Mouse (Mus musculus): ENCODE results near the gene Chp1. TPM values are rescaled to one million over a fixed set of nuclear protein-coding genes. Genes with fewer than 3 reads are reported as not detected.
A peak's percentile ranks its signal among the peaks of the same experiment; 100 is the strongest.
"Not testable (repeated sequence)": the region's sequence is repeated elsewhere in the genome, so short reads cannot be mapped to it uniquely, and the experiment has no call there.

Gene Chp1
- polyA plus RNA-seq, 1 experiment from 2014 or later, result 68.6 TPM

DNA sequence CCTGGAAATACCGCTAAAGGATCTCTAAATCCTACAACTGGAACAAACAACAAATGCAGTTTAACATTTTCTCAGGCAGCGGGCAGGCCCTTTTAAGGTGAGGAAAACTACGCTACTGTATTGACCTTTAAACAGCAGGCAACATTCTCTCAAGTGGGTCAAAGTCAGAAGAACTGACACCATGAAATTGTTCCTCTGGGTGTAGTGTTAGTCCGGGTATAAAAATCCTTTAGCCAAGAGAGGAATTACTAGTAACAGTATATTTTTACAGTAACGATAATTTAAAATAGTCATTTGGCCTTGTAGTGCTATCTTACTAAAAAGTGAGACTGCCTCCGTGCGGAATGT is 46.2 kb downstream of the Chp1 start:
- Histone ChIP-seq H3K27ac (ENCODE audit: low read length) (peak overlapping the region; percentile 81), H3K9ac (replicated peaks; ENCODE audit: low read length) (peak overlapping the region; percentile 43), H3K9me3 (ENCODE audit: low read length) (no peaks in the 10 kb centered on the region), H3K4me3 (ENCODE audit: low read length) (peak overlapping the region; percentile 75), H3K4me2 (replicated peaks; ENCODE audit: low read depth, low read length) (peak overlapping the region; percentile 47), H3K36me3 (ENCODE audit: insufficient read depth, low read length) (peaks cover 14% of the 10 kb centered on the region), H3K4me1 (ENCODE audit: insufficient read depth, low read length) (peaks cover 18% of the 10 kb centered on the region), H3K27me3 (ENCODE audit: insufficient read depth, low read length) (no peaks in the 10 kb centered on the region)
- ATAC-seq (ENCODE audit: low FRiP score, low TSS enrichment), result peak; percentile 28; the same call in 1 of the 2 replicates
- 6% methylated on average over 7 of the region's 7 CpGs for WGBS

DNA sequence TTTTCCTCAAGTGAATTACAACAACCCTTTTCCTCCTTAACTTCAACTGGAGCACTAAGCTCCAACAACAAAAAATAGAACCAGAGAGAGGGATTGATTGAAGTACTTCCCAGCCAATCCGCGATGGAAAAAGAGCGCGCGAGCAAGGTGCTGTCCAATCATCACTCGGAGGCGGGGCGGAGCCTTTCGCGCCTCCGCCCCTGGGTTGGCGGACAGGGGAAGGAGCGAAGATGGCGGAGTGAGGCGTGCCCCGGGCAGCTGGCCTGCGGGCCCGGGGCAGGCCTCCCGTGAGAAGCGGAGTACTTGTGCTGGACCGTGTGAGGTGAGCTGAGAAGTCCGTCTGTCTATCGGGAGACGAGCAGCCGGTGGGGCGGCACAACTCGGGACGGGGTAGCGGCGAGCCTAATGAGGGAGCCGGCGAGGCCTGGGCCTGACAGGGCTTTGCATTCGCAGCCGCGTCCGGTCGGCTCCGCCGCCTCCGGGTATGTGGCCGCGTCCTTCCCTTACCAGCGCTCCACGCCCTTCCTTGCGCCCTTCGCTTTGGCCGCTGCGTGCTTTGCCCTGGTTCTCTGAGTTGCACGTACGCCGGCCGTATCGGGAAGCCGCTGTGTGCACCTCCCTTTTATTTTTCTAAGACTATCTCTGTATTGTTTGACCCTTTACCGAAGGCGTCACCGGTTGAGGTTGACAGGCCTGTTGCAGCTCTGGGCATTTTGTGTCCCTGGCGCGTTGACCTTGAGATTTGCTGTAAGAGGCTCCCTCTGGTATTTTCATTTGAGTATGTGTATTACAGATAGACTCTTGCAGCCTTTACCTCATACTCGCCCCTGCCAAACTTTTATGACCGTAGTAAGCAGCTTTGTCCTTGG is 46.9 kb downstream of the Chp1 start:
- no peaks in the 10 kb centered on the region for H3K27me3 ChIP-seq (ENCODE audit: insufficient read depth, low read length)
- under 1% methylated on average over 60 of the region's 61 CpGs for WGBS
- H3K4me1 ChIP-seq (ENCODE audit: insufficient read depth, low read length), result peaks cover 18% of the 10 kb centered on the region
- H3K9me3 ChIP-seq (ENCODE audit: low read length), result no peaks in the 10 kb centered on the region
- peak overlapping the region; percentile 85 for H3K27ac ChIP-seq (ENCODE audit: low read length)
- peak; percentile 98 for ATAC-seq (ENCODE audit: low FRiP score, low TSS enrichment)
- peak overlapping the region; percentile 96 for H3K9ac ChIP-seq (replicated peaks; ENCODE audit: low read length)
- peaks cover 16% of the 10 kb centered on the region for H3K36me3 ChIP-seq (ENCODE audit: insufficient read depth, low read length)
- H3K4me3 ChIP-seq (ENCODE audit: low read length), result peak overlapping the region; percentile 75
- H3K4me2 ChIP-seq (replicated peaks; ENCODE audit: low read depth, low read length), result peak overlapping the region; percentile 78

DNA sequence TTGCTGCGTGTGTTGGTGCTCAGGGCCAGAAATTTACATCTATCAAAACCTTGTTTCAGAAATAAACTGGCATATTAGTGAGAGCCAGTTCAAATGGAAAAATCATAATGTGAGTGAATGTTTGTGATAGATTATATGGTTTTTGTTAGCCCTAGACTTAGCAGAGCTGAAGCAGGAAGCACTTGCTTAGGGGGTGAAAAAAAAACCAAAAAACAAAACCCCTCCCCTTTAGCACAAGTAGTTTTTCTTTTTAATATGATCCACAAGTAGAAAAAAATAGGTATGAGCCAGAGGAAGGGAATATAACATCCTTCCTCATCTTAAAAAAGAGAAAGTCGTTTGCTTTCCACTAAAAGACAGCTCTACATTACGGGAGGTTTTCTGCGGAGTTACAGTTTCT is 47.8 kb downstream of the Chp1 start:
- no peak overlapping the region for H3K27ac ChIP-seq (ENCODE audit: low read length)
- H3K27me3 ChIP-seq (ENCODE audit: insufficient read depth, low read length), result no peaks in the 10 kb centered on the region
- ATAC-seq (ENCODE audit: low FRiP score, low TSS enrichment), result no peak
- peak overlapping the region; percentile 75 for H3K4me3 ChIP-seq (ENCODE audit: low read length)
- WGBS, result 21% methylated on average over 4 of the region's 4 CpGs
- H3K4me1 ChIP-seq (ENCODE audit: insufficient read depth, low read length), result peaks cover 18% of the 10 kb centered on the region
- peak overlapping the region; percentile 78 for H3K4me2 ChIP-seq (replicated peaks; ENCODE audit: low read depth, low read length)
- no peaks in the 10 kb centered on the region for H3K9me3 ChIP-seq (ENCODE audit: low read length)
- H3K9ac ChIP-seq (replicated peaks; ENCODE audit: low read length), result peak overlapping the region; percentile 96
- H3K36me3 ChIP-seq (ENCODE audit: insufficient read depth, low read length), result peaks cover 23% of the 10 kb centered on the region

DNA sequence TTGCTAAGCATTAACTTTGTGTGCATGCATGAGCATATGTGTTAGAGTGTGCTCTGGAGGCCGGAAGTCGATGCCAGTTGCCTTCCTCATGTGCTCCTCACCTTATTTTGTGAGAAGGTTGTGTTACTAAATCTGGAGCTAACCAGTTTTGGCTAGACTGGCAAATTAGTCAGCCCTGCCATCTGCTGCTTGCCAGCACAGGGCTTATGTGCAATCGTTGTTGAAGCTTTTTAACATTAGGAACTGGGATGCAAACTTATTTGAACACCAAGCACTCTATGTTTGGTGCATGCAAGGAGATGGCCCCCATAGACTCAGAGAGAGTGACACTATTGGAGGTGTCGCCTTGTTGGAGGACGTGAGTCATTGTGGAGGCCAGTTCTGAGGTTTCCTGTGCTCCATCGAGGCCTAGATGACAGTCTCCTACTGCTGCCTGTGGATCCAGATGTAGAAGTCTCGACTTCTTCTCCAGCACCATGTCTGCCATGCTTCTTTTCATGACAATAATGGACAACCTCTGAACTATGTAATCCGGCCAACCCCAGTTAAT is 49.4 kb downstream of the Chp1 start:
- Histone ChIP-seq H3K27ac (ENCODE audit: low read length) (no peak overlapping the region), H3K36me3 (ENCODE audit: insufficient read depth, low read length) (peaks cover 33% of the 10 kb centered on the region), H3K9ac (replicated peaks; ENCODE audit: low read length) (no peak overlapping the region), H3K27me3 (ENCODE audit: insufficient read depth, low read length) (no peaks in the 10 kb centered on the region), H3K4me1 (ENCODE audit: insufficient read depth, low read length) (peaks cover 18% of the 10 kb centered on the region), H3K9me3 (ENCODE audit: low read length) (no peaks in the 10 kb centered on the region), H3K4me2 (replicated peaks; ENCODE audit: low read depth, low read length) (no peak overlapping the region), H3K4me3 (ENCODE audit: low read length) (no peak overlapping the region)
- 89% methylated on average over 8 of the region's 8 CpGs for WGBS
- ATAC-seq (ENCODE audit: low FRiP score, low TSS enrichment), result no peak

DNA sequence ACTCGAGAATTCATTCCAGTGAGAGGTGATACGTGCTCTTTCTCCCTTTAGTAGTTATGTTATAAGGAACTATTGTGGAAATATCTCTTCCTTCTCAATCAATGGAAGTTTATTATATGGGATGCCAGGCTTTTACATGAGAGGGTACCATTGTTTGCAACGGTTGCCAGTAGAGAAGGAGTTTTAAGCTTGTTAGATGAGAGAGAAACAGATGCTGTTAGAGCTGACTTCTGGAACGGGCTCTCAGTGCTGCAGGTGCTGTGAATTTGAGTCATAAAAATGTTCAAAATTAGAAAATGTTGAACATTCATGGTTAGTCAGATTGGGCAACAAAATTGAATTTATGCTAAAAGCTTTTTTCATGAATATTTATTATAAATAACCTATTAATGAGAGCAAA is 53.5 kb downstream of the Chp1 start:
- 83% methylated on average over 4 of the region's 4 CpGs for WGBS
- no peak for ATAC-seq (ENCODE audit: low FRiP score, low TSS enrichment)
- Histone ChIP-seq H3K36me3 (ENCODE audit: insufficient read depth, low read length) (peaks cover 41% of the 10 kb centered on the region), H3K4me3 (ENCODE audit: low read length) (no peak overlapping the region), H3K4me2 (replicated peaks; ENCODE audit: low read depth, low read length) (no peak overlapping the region), H3K9me3 (ENCODE audit: low read length) (no peaks in the 10 kb centered on the region), H3K4me1 (ENCODE audit: insufficient read depth, low read length) (peaks cover 7% of the 10 kb centered on the region; the same call in 1 of the 2 replicates), H3K27me3 (ENCODE audit: insufficient read depth, low read length) (no peaks in the 10 kb centered on the region), H3K27ac (ENCODE audit: low read length) (no peak overlapping the region), H3K9ac (replicated peaks; ENCODE audit: low read length) (no peak overlapping the region)

DNA sequence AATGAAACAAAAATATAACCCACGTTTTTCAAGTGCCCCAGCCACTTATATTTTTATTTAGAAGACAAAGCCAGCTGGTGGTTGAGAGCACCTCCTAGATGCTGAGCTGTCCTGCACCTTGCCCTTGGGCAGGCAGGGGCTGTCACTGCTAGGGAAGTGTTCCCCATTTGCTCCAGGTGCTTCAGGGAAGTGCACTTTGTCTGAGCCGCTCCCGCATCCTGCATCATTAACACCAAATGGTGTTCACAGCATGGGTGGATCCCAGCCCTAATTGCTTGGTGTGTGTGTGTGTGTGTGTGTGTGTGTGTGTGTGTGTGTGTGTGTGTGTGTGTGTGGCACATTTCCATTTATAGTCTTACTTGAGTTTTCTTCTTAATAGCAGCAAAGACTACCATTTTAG is 54.1 kb downstream of the Chp1 start:
- ATAC-seq (ENCODE audit: low FRiP score, low TSS enrichment); H3K4me3 ChIP-seq (ENCODE audit: low read length); H3K9me3 ChIP-seq (ENCODE audit: low read length); H3K4me2 ChIP-seq (replicated peaks; ENCODE audit: low read depth, low read length); H3K4me1 ChIP-seq (ENCODE audit: insufficient read depth, low read length); H3K9ac ChIP-seq (replicated peaks; ENCODE audit: low read length); H3K27me3 ChIP-seq (ENCODE audit: insufficient read depth, low read length); H3K27ac ChIP-seq (ENCODE audit: low read length): not testable (repeated sequence)
- 49% methylated on average over 3 of the region's 3 CpGs for whole genome bisulfite sequencing
- H3K36me3 ChIP-seq (ENCODE audit: insufficient read depth, low read length), result peaks cover 42% of the 10 kb centered on the region

DNA sequence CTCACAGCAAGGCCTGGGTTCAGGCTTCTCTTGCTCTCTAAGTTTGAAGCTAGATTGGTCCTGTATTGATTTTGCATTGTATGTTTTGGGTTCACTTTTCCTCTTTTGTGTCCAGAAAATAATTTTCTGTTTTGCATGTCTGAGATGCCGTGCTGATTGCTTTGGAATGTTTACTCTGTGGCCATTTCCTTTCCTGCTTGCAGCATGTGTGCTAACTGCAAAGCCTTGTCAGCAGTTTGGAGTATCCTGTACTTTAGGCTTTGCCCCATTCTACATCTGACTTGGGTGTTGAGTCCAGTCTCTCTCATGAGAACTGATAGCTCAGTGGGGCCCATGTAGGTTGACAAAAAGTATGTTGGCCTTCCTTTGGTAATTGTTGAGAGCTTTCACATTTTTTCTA is 55.0 kb downstream of the Chp1 start:
- Histone ChIP-seq H3K4me1 (ENCODE audit: insufficient read depth, low read length) (peaks cover 4% of the 10 kb centered on the region; the same call in 1 of the 2 replicates), H3K27me3 (ENCODE audit: insufficient read depth, low read length) (no peaks in the 10 kb centered on the region), H3K27ac (ENCODE audit: low read length) (0 out of 2 replicates have a peak overlapping the region, but pooled peaks have one; percentile 14), H3K9ac (replicated peaks; ENCODE audit: low read length) (no peak overlapping the region), H3K36me3 (ENCODE audit: insufficient read depth, low read length) (peaks cover 45% of the 10 kb centered on the region), H3K4me2 (replicated peaks; ENCODE audit: low read depth, low read length) (no peak overlapping the region), H3K4me3 (ENCODE audit: low read length) (no peak overlapping the region), H3K9me3 (ENCODE audit: low read length) (no peaks in the 10 kb centered on the region)
- ATAC-seq (ENCODE audit: low FRiP score, low TSS enrichment), result no peak
- WGBS, result 67% methylated on average over 1 of the region's 1 CpGs

DNA sequence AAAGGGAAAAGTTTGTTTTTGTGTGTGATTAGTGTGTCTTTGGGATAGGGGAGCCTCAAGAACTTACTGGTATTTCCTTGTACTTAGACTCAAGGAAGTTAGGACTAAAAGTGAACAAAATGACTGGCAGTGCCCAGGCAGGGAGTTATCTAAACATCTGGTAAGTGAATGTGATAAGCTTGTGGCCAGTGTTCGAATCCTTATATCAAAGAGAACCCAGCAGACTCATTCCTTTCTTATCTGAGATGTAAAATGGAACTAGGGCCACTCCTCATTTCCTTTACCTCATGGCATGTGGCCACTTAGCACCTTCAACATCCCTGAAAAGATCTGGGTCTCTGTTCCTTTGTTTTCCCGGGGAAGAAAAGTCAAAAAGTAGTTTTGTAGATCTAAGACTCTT is 56.4 kb downstream of the Chp1 start:
- no peak for ATAC-seq (ENCODE audit: low FRiP score, low TSS enrichment)
- WGBS, result 82% methylated on average over 2 of the region's 2 CpGs
- H3K36me3 ChIP-seq (ENCODE audit: insufficient read depth, low read length), result peaks cover 49% of the 10 kb centered on the region
- H3K4me3 ChIP-seq (ENCODE audit: low read length), result no peak overlapping the region
- no peak overlapping the region for H3K27ac ChIP-seq (ENCODE audit: low read length)
- no peaks in the 10 kb centered on the region for H3K9me3 ChIP-seq (ENCODE audit: low read length)
- no peaks in the 10 kb centered on the region for H3K27me3 ChIP-seq (ENCODE audit: insufficient read depth, low read length)
- no peak overlapping the region for H3K9ac ChIP-seq (replicated peaks; ENCODE audit: low read length)
- H3K4me1 ChIP-seq (ENCODE audit: insufficient read depth, low read length), result peaks cover 4% of the 10 kb centered on the region; the same call in 1 of the 2 replicates
- no peak overlapping the region for H3K4me2 ChIP-seq (replicated peaks; ENCODE audit: low read depth, low read length)

DNA sequence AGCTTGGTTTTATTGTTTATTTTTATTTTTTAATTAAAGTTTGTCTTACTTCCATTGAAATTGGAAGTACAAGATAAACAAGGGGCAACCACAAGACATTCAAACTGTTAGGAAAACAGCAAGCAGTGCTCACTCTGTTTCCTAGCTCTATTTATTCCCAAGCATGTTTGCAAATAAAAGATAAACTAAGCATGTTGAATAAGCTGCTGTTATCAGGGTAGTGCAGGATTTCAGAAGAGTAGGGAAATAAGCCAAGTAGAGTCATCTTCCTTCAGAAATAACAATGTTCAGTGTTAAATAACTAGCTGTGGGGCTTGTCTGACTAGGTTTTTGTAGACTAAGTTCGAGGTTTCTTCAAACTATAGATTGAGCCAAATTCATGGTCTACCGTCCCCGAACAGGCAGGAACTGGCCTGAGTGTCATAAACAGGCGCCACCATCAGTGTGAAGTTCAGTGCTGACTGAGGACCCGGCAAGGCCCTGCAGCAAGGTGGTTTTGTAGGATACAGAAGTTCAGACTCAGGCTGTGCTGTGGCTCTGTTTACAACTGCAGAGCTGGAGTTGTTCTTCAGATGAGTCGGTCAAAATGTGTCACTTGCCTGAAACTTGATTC is 58.0 kb downstream of the Chp1 start:
- H3K27me3 ChIP-seq (ENCODE audit: insufficient read depth, low read length), result no peaks in the 10 kb centered on the region
- no peaks in the 10 kb centered on the region for H3K9me3 ChIP-seq (ENCODE audit: low read length)
- no peak overlapping the region for H3K4me2 ChIP-seq (replicated peaks; ENCODE audit: low read depth, low read length)
- H3K9ac ChIP-seq (replicated peaks; ENCODE audit: low read length), result no peak overlapping the region
- H3K4me3 ChIP-seq (ENCODE audit: low read length), result no peak overlapping the region
- WGBS, result 88% methylated on average over 6 of the region's 6 CpGs
- peaks cover 4% of the 10 kb centered on the region; the same call in 1 of the 2 replicates for H3K4me1 ChIP-seq (ENCODE audit: insufficient read depth, low read length)
- no peak overlapping the region for H3K27ac ChIP-seq (ENCODE audit: low read length)
- ATAC-seq (ENCODE audit: low FRiP score, low TSS enrichment), result no peak
- peaks cover 49% of the 10 kb centered on the region for H3K36me3 ChIP-seq (ENCODE audit: insufficient read depth, low read length)

DNA sequence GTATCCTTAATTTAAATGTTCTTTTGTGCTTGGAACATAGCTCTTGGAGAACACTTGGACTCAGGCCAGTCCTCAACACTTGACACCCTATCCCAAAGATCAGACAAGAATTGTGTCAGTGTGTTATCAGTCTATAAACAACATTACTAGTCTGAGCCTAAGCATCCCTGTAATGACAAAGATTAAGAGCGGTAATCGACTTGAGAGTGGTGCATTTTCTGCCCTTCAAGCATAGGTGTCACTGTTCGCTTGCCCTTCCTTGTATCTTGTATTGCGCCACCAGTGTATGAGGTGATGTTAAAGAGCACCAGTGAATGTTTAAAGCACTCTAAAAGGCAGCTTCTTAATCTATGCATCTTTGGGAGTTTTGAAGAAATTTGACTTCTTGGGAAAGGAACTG is 59.5 kb downstream of the Chp1 start:
- no peak overlapping the region for H3K27ac ChIP-seq (ENCODE audit: low read length)
- H3K4me1 ChIP-seq (ENCODE audit: insufficient read depth, low read length), result peaks cover 4% of the 10 kb centered on the region; the same call in 1 of the 2 replicates
- no peak overlapping the region for H3K4me3 ChIP-seq (ENCODE audit: low read length)
- H3K9ac ChIP-seq (replicated peaks; ENCODE audit: low read length), result no peak overlapping the region
- no peak for ATAC-seq (ENCODE audit: low FRiP score, low TSS enrichment)
- 91% methylated on average over 4 of the region's 4 CpGs for WGBS
- H3K27me3 ChIP-seq (ENCODE audit: insufficient read depth, low read length), result no peaks in the 10 kb centered on the region
- no peak overlapping the region for H3K4me2 ChIP-seq (replicated peaks; ENCODE audit: low read depth, low read length)
- H3K9me3 ChIP-seq (ENCODE audit: low read length), result no peaks in the 10 kb centered on the region
- peaks cover 40% of the 10 kb centered on the region for H3K36me3 ChIP-seq (ENCODE audit: insufficient read depth, low read length)
